Mouse (Mus musculus) small intestine, adult 2 months (tissue): ENCODE data around the gene Lsm7.

Source experiments
- CTCF ChIP-seq: fragments of 200-500 bp; IDR thresholded peaks from 2 replicates; pipeline ENCODE4 v1.5.1; 2012; ENCODE audit warnings: low read depth, mild to moderate bottlenecking, control low read depth, inconsistent platforms, low read length, moderate library complexity, mixed read lengths; ENCODE audit not compliant: insufficient replicate concordance, insufficient read length; ENCODE audit errors: extremely low read depth
- POLR2A ChIP-seq: fragments of 200-500 bp; IDR thresholded peaks from 2 replicates; pipeline ENCODE4 v1.6.1; 2012; ENCODE audit warnings: low read depth, mild to moderate bottlenecking, control low read depth, inconsistent platforms, low read length, moderate library complexity

GRCm38 (mm10) chr10:80871581-80871980, 16.6 kb upstream of the Lsm7 start, which contains the start of gene Tmprss9:
- no peak for TF ChIP-seq CTCF
- no peak for TF ChIP-seq POLR2A
